ENCODE assay signal across 9 mouse cellular contexts in genomic region chr9:21184733-21185132, GRCm38 (mm10). TPM values are rescaled to one million over a fixed set of nuclear protein-coding genes. Genes with fewer than 3 reads are reported as not detected.
A peak's percentile ranks its signal among the peaks of the same experiment; 100 is the strongest.
DNase-seq lines count a peak whose midpoint lies in the region; ATAC-seq and TF ChIP-seq lines count a peak whose summit lies in the region.
"Had no signal": no experiment of that assay in that cellular context is flagged by ENCODE, and none has a peak within 500 bp of the region (broad histone marks: within the 10 kb centered on the region; RNA-seq: fewer than 3 reads in every experiment).

No protein-coding gene starts in this region.

- DNase-seq in NIH3T3 (ENCODE audit: low read depth): peak; percentile 40
- peak; percentile 58 to 66 for DNase-seq in cerebellum, adult 18-20 months
- DNase-seq in heart, adult 9 months (ENCODE audit: low spot score in 2 of 2): peak; percentile 51 to 72
- no peak for DNase-seq in kidney, postnatal 0 days (ENCODE audit: low spot score)
- no peak for DNase-seq in frontal cortex, postnatal 10 days (ENCODE audit: low spot score in 2 of 2)
- DNase-seq in left cerebral cortex, adult 8-10 months (ENCODE audit: low spot score in 2 of 2): no peak
- no peak for DNase-seq in MN1 (ENCODE audit: low spot score)

- H3K4me1 ChIP-seq in kidney, postnatal 0 days (replicated peaks; ENCODE audit: insufficient read depth, low read length): peaks cover 9% of the 10 kb centered on the region; the same call in 1 of the 2 replicates

- 14% methylated on average over 2 of the region's 2 CpGs for WGBS in kidney, postnatal 0 days

- H3K27me3 ChIP-seq in kidney, postnatal 0 days (ENCODE audit: insufficient read depth, low read length): no peaks in the 10 kb centered on the region

- no peak for TF ChIP-seq CTCF in kidney, postnatal 0 days (IDR thresholded peaks at IDR 0.05; ENCODE audit: low read depth)

- H3K9me3 ChIP-seq in kidney, postnatal 0 days (replicated peaks; ENCODE audit: low read length): no peaks in the 10 kb centered on the region

- no peaks in the 10 kb centered on the region for H3K36me3 ChIP-seq in kidney, postnatal 0 days (ENCODE audit: insufficient read depth, low read length)

- no peak for ATAC-seq in kidney, postnatal 0 days (replicated peaks; ENCODE audit: low FRiP score, low read depth)
- no peak for ATAC-seq in erythroblast, adult 5-6 weeks (replicated peaks; ENCODE audit: low FRiP score, poor library complexity, severe bottlenecking)

- H3K4me3 ChIP-seq in kidney, postnatal 0 days (replicated peaks; ENCODE audit: low read depth, low read length): no peak overlapping the region

- 0 out of 2 replicates have a peak overlapping the region, but pooled peaks have one; percentile 15 for H3K27ac ChIP-seq in kidney, postnatal 0 days
- H3K27ac ChIP-seq: macrophage had no signal

- no peak overlapping the region for H3K9ac ChIP-seq in kidney, postnatal 0 days (ENCODE audit: low read depth, low read length)

- H3K4me2 ChIP-seq in kidney, postnatal 0 days (ENCODE audit: low read length): peak overlapping the region; percentile 72

RNA-seq across cellular contexts. Expression of gene Pde4a, which starts 19.2 kb away (rescaled TPM):
- 8.2 and 8.3 TPM in 2 replicates for polyA plus RNA-seq in kidney, postnatal 0 days (2015; fragmentation: Nextera tagmentation; extraction: Ambion mirVana)
- 2.5 and 2.7 TPM in 2 replicates for total RNA-seq in erythroblast, adult 5-6 weeks (2015; ENCODE audit: low replicate concordance)
- 0.77 and 1.1 TPM in 2 replicates for total RNA-seq in erythroblast, adult 5-6 weeks (2017; ENCODE audit: low replicate concordance)
- 10 to 100 TPM; 91.9 to 94.8 (median 93.7) TPM for total RNA-seq in left cerebral cortex, adult 8-10 months (2022)

RNA-seq across cellular contexts. Expression of gene Cdc37, which starts 35.0 kb away (rescaled TPM):
- polyA plus RNA-seq in kidney, postnatal 0 days (2015; fragmentation: Nextera tagmentation; extraction: Ambion mirVana): 256 and 271 TPM in 2 replicates
- total RNA-seq in erythroblast, adult 5-6 weeks (2015; ENCODE audit: low replicate concordance): 21.9 and 29.8 TPM in 2 replicates
- 35.5 and 75.3 TPM in 2 replicates for total RNA-seq in erythroblast, adult 5-6 weeks (2017; ENCODE audit: low replicate concordance)
- total RNA-seq in left cerebral cortex, adult 8-10 months (2022): 100 to 1,000 TPM; 116 to 150 (median 135) TPM

RNA-seq across cellular contexts. Expression of gene Tyk2, which starts 53.7 kb away (rescaled TPM):
- polyA plus RNA-seq in kidney, postnatal 0 days (2015; fragmentation: Nextera tagmentation; extraction: Ambion mirVana): 8.6 and 9.4 TPM in 2 replicates
- 2.7 and 4.2 TPM in 2 replicates for total RNA-seq in erythroblast, adult 5-6 weeks (2015; ENCODE audit: low replicate concordance)
- total RNA-seq in erythroblast, adult 5-6 weeks (2017; ENCODE audit: low replicate concordance): 3.3 and 5.3 TPM in 2 replicates
- total RNA-seq in left cerebral cortex, adult 8-10 months (2022): 10 to 100 TPM; 11.1 to 14.5 (median 13.3) TPM

RNA-seq across cellular contexts. Expression of gene Keap1, which starts 54.4 kb away (rescaled TPM):
- polyA plus RNA-seq in kidney, postnatal 0 days (2015; fragmentation: Nextera tagmentation; extraction: Ambion mirVana): 49.3 and 50.8 TPM in 2 replicates
- 4.6 and 6.9 TPM in 2 replicates for total RNA-seq in erythroblast, adult 5-6 weeks (2015; ENCODE audit: low replicate concordance)
- 6.8 and 8.9 TPM in 2 replicates for total RNA-seq in erythroblast, adult 5-6 weeks (2017; ENCODE audit: low replicate concordance)
- 10 to 100 TPM; 57.8 to 68.8 (median 59.9) TPM for total RNA-seq in left cerebral cortex, adult 8-10 months (2022)

Comparison
In these comparisons a context has a peak if more than half of its experiments do, and no peak if none do; other contexts are left out.
1. DNase-seq: peak in NIH3T3 (single experiment), cerebellum, adult 18-20 months (2 of 2) and heart, adult 9 months (2 of 2); none in kidney, postnatal 0 days (single experiment), frontal cortex, postnatal 10 days (0 of 2), left cerebral cortex, adult 8-10 months (0 of 2) and MN1 (single experiment).
2. RNA of gene Pde4a, which starts 19.2 kb away (total RNA-seq): 91.9 to 94.8 TPM in left cerebral cortex, adult 8-10 months; 0.77 to 2.7 TPM in erythroblast, adult 5-6 weeks; every median in the first group is over 10 times any median in the second.